Mouse (Mus musculus): ENCODE measurements around the gene Lemd1.

GRCm38 (mm10) chr1:132291706-132292105 lies 100.5 kb downstream of the Lemd1 start:
- TF ChIP-seq CTCF (IDR thresholded peaks at IDR 0.05), result no peak
- no peak for TF ChIP-seq EP300 (IDR thresholded peaks at IDR 0.05)

All from lung, postnatal 0 days (tissue).